Mouse (Mus musculus) gastrocnemius, postnatal 36 days (tissue): Measurements from ENCODE around the gene B9d1. TPM values are rescaled to one million over a fixed set of nuclear protein-coding genes. Genes with fewer than 3 reads are reported as not detected.

Experiments used
- DNase-seq, 2 experiments: peaks; one replicate each; pipeline ENCODE4 v3.0.0; 2022
- intact Hi-C: fragments of 180-260 bp; cut with DNase I; formaldehyde crosslinking; loops from one replicate; pipeline ENCODE4 v1.15.1; 2025
- total RNA-seq, 2 experiments: library from RNA; stranded (reverse); gene quantifications; 2 replicates each; pipeline ENCODE4 v1.2.3; 2021

Gene B9d1
- total RNA-seq, 2 experiments from 2014 or later, result 3.9 to 5.2 TPM

- peak in 1 of 2 experiments; percentile 48 for DNase-seq
- intact Hi-C loops, result loop anchor here (5.0 kb wide), 1 partner anchor 50 kb away; no protein-coding TSS in a partner anchor
Measured at GRCm38 (mm10) chr11:61487401-61487800, 17.5 kb upstream of the B9d1 start.

DNA sequence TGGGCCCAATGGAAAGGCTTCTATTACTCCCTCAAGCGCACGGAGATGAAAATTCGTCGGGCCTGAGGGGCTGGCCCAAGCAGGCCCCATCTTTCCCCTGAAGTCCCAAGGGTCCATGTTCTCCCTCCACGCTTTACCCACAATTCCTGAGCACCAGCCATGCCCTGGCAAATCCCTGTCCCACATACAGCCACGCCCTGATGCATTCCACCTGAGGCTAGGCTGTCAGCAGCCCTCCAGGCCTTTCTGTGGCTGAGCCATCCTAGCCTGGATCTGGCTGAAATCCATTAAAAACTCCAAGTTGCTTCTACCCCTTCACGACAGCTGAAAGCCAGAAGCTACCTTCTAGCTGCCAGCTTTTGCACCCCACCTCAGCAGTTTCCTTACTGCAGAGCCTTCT, 17.0 kb upstream of the B9d1 start:
- intact Hi-C loops, result loop anchor here (5.0 kb wide), 1 partner anchor 51 kb away; no protein-coding TSS in a partner anchor
- DNase-seq, result no peak

DNA sequence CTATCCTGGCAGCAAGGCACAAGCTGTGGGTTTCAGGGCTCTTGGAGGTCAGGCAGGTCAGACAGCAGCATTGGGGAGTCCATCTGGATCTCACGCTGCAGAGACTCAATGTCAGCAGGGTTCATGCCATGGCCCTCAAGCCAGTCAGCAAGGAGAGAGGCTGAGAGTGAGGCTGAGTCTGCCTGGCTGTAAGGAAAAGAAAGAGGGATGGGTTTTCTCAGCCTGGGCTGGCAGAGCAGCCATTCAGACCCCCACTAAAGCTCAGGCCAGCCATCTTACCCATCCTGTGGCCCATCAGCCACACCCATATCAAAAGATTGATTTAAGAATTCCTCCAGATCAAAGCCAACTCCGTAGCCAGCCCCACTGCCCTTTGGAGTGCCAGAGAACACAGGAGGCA, 15.9 kb upstream of the B9d1 start:
- intact Hi-C loops, result loop anchor here (5.0 kb wide), 1 partner anchor 52 kb away; no protein-coding TSS in a partner anchor
- no peak for DNase-seq

- intact Hi-C loops, result loop anchor here (5.0 kb wide), 1 partner anchor 53 kb away; no protein-coding TSS in a partner anchor
- DNase-seq, result no peak
Measured at GRCm38 (mm10) chr11:61489874-61490273, 15.1 kb upstream of the B9d1 start.

GRCm38 (mm10) chr11:61490944-61491520, 13.9 kb upstream of the B9d1 start:
- intact Hi-C loops, result no loop called here
- no peak for DNase-seq

DNA sequence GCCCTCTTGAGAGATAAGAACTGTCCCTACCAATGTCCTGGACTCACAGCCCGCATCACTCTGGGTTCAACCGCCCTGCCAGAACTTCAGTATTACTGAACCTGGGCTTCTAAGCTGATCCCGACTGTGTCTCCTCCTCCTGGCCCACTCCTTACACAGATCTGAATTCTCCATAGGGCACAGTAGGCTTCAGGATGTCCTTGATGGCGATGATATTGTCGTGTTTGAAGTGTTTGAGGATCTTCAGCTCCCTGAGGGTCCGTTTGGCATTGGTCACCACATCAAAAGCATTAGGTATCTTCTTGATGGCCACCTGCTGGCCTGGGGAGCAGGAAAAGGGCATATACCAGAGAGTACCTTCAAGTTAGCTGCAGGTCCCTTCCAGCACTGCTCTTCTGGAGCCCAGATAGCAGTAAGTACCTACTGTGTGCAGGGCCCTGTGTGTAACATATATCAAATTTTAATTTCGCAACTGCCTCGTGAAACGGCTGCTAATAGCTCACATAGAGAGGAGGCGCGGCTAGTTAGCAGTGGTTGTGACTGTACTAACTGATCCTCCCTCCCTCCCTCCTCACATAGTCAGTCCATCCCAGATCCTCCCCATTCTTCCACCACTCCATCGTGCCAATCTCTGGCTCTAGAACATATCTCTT, 12.1 kb upstream of the B9d1 start:
- intact Hi-C loops, result no loop called here
- DNase-seq, result no peak

- intact Hi-C loops, result no loop called here
- no peak for DNase-seq
Measured at GRCm38 (mm10) chr11:61493525-61494128, 11.3 kb upstream of the B9d1 start.

- intact Hi-C loops, result no loop called here
Measured at GRCm38 (mm10) chr11:61494129-61494997, 10.6 kb upstream of the B9d1 start, which contains the start of gene Mapk7. Gene Mapk7 (minus strand): TSS chr11:61494406.

DNA sequence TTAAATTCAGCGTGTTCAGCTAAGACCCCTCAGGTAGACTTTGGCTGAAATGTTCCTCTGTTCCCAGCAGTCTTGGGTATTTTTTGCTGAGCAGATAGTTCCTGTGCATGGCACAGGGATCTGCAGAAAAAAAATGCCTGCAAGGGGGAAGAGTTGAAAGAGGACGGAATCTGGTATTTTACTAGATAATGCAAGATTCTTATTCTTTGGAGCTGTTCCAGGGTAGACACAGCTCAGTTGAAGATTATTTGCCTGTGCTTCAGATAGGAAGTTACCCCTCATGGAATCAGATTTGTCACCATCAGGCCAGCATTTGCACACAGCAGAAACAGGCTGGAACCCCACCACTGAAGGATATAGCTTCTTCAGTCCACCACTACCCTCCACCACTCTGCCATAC, 9.4 kb upstream of the B9d1 start:
- intact Hi-C loops, result no loop called here
- DNase-seq, result no peak

More at GRCm38 (mm10) chr11:61494129-61494997, 10.6 kb upstream of the B9d1 start, which contains the start of gene Mapk7:
- DNase-seq, result peak; percentile 95 to 96

DNA sequence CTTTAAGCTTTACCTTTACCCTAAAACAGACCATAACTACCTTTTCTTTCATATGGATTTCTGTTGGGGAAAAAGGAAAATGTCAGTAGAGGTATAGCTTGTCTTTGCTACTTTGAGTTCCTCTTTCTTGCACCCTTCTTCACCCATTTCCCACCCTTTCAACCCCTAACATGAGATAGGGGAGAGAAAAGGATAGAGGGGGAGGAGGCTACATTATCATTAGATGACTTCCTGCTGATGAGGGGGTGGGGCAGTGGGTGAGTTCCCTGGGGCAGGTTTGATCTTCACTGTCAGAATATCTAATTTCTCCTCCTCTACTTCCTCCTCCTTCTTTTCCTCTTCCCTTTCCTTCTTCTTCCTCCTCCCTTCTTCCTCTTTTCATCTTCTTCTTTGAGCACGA, 7.5 kb upstream of the B9d1 start:
- DNase-seq, result no peak
- intact Hi-C loops, result no loop called here

GRCm38 (mm10) chr11:61498736-61499504, 6.0 kb upstream of the B9d1 start:
- intact Hi-C loops, result no loop called here
- no peak for DNase-seq

DNA sequence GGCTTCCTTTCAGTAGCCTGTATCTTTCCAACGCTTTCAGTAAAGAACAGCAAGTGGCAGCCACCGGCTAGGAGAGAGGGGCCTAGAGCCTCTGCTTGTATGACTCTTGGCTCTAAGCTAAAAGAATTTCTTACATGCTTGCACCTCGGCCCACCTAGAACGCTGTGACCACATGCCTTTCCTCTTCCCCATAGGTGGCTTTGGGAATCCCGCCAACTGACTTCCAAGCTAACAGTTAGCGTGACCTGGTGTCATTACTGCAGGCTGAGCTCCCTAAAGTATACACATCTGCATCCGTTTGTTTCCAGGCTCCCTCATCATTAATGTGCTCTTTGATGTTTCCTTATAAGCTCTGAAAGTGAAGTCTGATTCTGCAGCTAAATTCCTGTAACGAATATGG, 1.0 kb upstream of the B9d1 start:
- intact Hi-C loops, result loop anchor here (5.0 kb wide), 1 partner anchor 87 kb away; no protein-coding TSS in a partner anchor
- no peak for DNase-seq

DNA sequence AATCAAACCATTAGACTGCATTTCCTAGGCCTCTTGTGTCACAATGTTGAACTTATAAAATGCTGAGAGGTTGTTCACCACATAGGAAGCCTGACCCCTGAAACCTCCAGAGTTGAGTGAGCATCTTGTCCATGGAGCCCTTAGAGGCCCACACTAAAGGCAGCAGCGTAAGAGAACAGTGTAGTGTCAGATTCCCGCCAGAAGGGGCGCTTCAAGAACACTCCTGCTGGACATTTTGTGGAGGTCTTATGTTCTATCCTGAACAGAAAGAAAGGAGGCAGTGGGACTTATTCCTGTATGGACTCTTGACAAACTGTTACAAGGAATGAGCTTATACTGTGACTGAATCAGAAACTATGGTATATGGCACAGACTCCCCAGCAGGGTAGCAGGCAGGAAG, 10.0 kb downstream of the B9d1 start:
- DNase-seq, result no peak
- intact Hi-C loops, result loop anchor here (5.0 kb wide), 2 partner anchors 107 to 207 kb away; partner anchors contain the start of gene Slc5a10

DNA sequence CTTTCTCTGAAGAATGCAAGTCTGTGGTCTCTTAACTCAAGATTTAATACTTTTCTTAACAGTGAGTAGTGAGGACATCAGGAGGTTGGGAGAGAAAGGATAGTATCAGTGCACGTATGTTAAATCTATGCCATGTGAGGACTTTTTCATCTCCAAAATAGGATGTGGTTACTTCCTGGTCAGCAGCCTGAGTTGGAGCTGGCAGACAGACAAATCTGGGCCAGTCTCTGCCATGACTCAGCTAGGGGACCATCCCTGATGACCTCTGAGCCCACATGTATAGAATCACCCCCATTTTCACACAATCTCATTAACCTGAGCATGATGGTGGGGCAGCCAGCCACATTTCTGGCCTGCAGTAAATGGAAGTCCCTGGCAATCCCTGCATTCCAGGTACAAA, 13.0 kb downstream of the B9d1 start:
- intact Hi-C loops, result loop anchor here (5.0 kb wide), 1 partner anchor 104 kb away; no protein-coding TSS in a partner anchor

GRCm38 (mm10) chr11:61518871-61519270, 13.9 kb downstream of the B9d1 start:
- intact Hi-C loops, result loop anchor here (5.0 kb wide), 1 partner anchor 103 kb away; no protein-coding TSS in a partner anchor

More for the DNA sequence above, 13.0 kb downstream of the B9d1 start:
- no peak for DNase-seq

DNA sequence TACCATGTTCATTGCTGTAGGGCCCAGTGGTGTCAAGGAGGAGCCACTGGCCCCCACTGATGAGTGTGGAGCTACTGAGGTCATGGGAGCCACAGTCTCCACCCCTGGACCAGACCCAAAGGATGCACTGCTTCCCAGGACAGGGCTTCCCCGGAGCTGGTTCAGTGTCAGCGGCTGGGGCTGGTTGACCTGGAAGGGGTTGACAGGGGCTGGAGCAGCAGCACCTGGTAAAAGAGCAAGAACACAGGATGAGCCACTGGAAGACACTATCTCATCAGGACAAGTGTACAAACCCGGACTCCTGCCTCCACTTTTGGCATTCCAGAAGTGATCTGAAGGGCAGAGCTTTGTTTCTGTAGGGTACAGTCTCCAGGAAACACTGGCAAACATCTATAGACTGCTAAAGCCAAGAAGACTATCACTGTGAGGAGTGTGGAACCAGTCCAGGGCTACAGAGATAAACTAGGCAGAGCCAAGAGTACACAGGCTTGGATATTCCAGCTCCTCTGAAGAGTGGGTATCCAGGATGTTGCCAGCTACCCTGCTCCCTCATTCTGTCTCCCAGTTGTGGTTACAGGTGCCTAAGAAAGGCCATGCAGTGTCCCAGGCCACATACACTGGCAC, 14.7 kb downstream of the B9d1 start:
- no peak for DNase-seq
- intact Hi-C loops, result loop anchor here (5.0 kb wide), 1 partner anchor 103 kb away; no protein-coding TSS in a partner anchor

More at GRCm38 (mm10) chr11:61518871-61519270, 13.9 kb downstream of the B9d1 start:
- DNase-seq, result no peak

- DNase-seq, result no peak
- intact Hi-C loops, result no loop called here
Measured at GRCm38 (mm10) chr11:61526872-61527271, 21.9 kb downstream of the B9d1 start.

GRCm38 (mm10) chr11:61529268-61529713, 24.3 kb downstream of the B9d1 start:
- no peak for DNase-seq
- intact Hi-C loops, result no loop called here

GRCm38 (mm10) chr11:61532820-61533219, 27.9 kb downstream of the B9d1 start:
- intact Hi-C loops, result loop anchor here (5.0 kb wide), 1 partner anchor 84 kb away; no protein-coding TSS in a partner anchor
- DNase-seq, result no peak
